Mouse (Mus musculus) colon, adult 2 months (tissue): ENCODE measurements around the gene Haus3. TPM values are rescaled to one million over a fixed set of nuclear protein-coding genes. Genes with fewer than 3 reads are reported as not detected.

Source experiments
- polyA plus RNA-seq: library from polyadenylated mRNA; depleted of rRNA; stranded (reverse); fragments of >200 nt; gene quantifications from 2 replicates; pipeline ENCODE4 v1.2.3, GENCODE M21; 2012; rRNA removed

Haus3 gene
- polyA plus RNA-seq, result 0.16 and 0.25 TPM in 2 replicates

DNA sequence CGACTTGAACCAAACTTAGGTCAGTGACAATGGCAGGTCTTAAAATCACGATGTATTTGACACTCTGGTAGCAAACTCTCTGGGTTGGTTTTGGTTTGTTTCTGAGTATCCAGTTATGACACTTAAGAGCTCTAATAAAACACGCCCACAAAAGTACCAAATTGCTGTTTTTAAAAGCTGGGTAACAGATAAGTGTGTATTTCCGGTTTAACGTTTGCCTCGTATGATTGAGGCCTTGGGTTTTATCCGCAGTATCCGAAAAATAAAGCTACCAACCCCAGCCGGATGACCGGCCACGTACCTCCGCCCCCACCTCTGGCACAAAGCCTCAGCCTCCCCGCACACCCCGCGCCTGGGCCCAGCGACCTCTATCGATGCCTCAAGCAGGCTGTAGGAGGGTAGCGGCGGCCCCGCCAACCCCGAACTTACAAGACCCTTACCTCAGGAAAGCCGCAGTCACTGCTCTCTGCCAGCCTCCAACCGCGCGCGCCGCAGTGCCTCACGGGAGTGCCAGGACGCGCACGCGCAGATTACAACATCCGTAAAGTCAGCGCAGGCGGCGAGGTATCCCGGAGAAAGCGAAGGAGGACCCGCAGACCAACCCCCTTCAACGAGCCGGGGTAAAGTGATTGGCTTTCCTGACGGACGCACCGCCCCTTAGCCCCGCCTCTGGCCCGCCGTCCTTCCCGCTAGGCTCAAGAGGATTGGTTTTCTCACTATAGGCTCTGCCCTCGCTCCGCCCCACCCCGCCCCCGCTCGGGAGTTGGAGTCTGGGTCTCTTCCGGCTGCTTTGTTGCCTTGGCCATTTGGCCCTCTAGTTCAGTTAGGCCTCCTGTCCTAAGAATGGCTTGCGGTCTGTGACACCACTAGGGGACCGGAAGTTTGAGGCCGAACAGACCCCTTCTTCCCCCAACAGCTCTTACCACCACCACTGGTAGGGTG is at the start of gene Haus3, which contains the start of gene Poln:
Gene Haus3, minus strand, starts transcription at position 578 of the 942 bp plus-strand sequence.
Gene Poln, minus strand, starts transcription at position 499 of the 942 bp plus-strand sequence.

DNA sequence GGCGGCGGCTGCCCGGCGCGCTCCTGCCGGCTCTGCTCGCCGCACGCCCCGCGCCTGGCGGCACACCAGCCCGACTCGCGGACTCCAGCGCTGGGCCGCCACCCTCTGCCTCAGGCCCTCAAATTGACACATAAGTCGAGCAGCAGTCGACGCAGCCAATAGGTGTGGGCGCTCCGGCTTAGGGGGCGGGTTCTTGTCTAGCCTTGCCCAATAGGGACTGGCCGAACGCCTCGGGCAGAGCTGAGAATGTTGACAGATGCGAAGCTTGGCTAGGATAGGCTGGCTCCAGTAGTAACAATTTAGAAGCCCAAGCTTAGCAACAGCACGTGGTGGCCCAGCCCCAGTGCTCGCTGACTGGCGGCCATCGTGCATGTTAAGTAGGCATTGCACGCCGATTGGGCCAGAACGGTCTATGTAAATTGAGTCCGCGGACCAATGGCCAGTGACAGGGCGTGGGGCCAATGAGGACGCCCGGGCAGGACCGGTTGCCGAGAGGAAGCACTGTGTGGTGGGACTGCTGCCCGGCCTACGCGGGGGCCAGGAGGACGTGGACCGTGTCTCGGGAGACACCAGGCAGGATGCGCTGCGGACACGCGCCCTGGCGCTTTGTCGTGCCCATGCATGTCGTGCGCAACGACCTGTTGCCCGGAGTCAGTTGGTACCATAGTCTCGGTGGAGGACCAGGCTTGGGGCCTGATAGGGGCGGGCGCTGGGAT is 18.4 kb upstream of the Haus3 start, which contains the start of gene Mxd4:
Gene Mxd4, minus strand, starts transcription at position 120 of the 716 bp plus-strand sequence.

Other genes starting within 250 kb of the Haus3 start
- gene Nelfa, start 233.1 kb downstream of the Haus3 start, polyA plus RNA-seq, result 36.9 and 37.6 TPM in 2 replicates
- gene Gm1673, start 186.1 kb downstream of the Haus3 start, polyA plus RNA-seq, result 13.1 and 18.8 TPM in 2 replicates
- 1.4 and 1.9 TPM in 2 replicates for gene Nat8l, start 173.5 kb downstream of the Haus3 start, polyA plus RNA-seq
- 0.05 and 0.06 TPM in 2 replicates for gene Poln, start 79 bp downstream of the Haus3 start, polyA plus RNA-seq
- 228 and 250 TPM in 2 replicates for gene Mxd4, start 18.2 kb upstream of the Haus3 start, polyA plus RNA-seq
- 3.1 and 5.3 TPM in 2 replicates for gene Zfyve28, start 118.9 kb upstream of the Haus3 start, polyA plus RNA-seq
- gene Cfap99, start 119.1 kb upstream of the Haus3 start, polyA plus RNA-seq, result not detected in 2 replicates
- gene Rnf4, start 166.8 kb upstream of the Haus3 start, polyA plus RNA-seq, result 40.0 and 41.2 TPM in 2 replicates
- 28.9 and 36.9 TPM in 2 replicates for gene Fam193a, start 200.4 kb upstream of the Haus3 start, polyA plus RNA-seq